Mouse (Mus musculus): ENCODE data around the gene Fam20b. TPM values are rescaled to one million over a fixed set of nuclear protein-coding genes. Genes with fewer than 3 reads are reported as not detected.

Gene Fam20b
- polyA plus RNA-seq, 1 experiment = 44.4 TPM

- peak; percentile 59 for DNase-seq (ENCODE audit: low read depth)
- no peak for TF ChIP-seq POLR2A (IDR thresholded peaks at IDR 0.05; ENCODE audit: borderline replicate concordance, extremely low read depth, insufficient read depth, insufficient read length, poor library complexity, severe bottlenecking)
- no peak for TF ChIP-seq CTCF (IDR thresholded peaks at IDR 0.05; ENCODE audit: borderline replicate concordance, extremely low read depth, insufficient read depth, insufficient read length)
These were observed 72.9 kb downstream of the Fam20b start for GRCm38 (mm10) chr1:156645971-156646370.

DNA sequence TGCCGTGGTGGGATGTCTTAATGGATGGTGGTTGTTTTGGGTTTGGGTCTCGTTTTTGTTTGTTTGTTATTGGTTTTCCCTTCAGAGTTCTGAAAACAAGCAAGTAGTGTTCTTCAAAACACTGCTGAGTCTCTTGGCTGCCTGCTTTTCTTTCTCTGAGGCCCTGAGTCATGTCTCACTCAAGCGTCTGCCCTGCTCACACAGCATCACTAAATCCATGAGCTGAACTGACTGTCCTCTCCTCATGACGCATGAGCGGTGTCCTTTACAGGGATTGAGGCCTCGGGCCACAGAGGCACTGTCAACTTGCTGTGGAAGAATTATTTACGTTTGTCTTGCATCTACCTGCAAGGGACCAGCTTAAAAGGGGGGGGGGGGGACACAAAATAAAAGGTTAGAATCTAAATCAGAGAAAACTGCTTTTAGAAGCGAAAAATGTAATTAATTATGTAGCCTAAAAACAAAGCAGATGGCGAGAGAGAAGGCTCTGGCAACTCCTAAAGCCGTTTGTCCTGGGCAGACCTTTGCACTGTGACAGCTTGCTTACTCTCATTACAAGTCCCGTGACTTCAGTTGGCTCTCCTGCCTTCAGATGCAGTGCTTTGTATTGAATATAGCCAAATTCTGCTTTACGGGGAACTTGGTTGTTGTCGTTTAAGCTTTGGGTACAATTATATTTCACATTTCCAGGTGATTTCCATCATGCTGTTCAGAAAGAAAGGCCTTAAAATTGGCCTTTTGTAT lies 73.9 kb downstream of the Fam20b start:
- TF ChIP-seq POLR2A (IDR thresholded peaks at IDR 0.05; ENCODE audit: borderline replicate concordance, extremely low read depth, insufficient read depth, insufficient read length, poor library complexity, severe bottlenecking) (no peak), CTCF (IDR thresholded peaks at IDR 0.05; ENCODE audit: borderline replicate concordance, extremely low read depth, insufficient read depth, insufficient read length) (no peak)
- DNase-seq (ENCODE audit: low read depth) = peak; percentile 63

GRCm38 (mm10) chr1:156644061-156644460 lies 74.8 kb downstream of the Fam20b start:
- no peak for TF ChIP-seq POLR2A (IDR thresholded peaks at IDR 0.05; ENCODE audit: borderline replicate concordance, extremely low read depth, insufficient read depth, insufficient read length, poor library complexity, severe bottlenecking)
- no peak for TF ChIP-seq CTCF (IDR thresholded peaks at IDR 0.05; ENCODE audit: borderline replicate concordance, extremely low read depth, insufficient read depth, insufficient read length)

DNA sequence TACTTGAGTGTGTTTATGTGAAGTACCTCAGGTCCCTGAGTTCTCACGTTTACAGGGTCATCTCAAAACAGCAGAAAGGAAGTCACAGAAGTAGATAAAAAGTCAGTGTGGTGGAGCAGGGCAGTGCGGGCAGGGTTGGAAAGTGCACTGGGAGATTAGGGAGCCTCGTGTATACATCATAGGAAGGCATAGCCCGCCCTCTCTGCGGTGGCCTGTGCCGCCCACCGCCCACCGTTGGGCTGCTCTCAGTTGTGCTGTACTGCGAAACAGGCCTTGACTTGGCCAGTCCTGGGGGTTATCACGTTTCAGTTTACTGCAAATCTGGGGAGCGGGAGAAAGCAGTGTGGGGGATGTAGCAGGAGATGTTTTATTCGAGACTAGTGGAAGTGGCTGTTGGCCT lies 76.1 kb downstream of the Fam20b start:
- TF ChIP-seq CTCF (IDR thresholded peaks at IDR 0.05; ENCODE audit: borderline replicate concordance, extremely low read depth, insufficient read depth, insufficient read length) = no peak
- no peak for TF ChIP-seq POLR2A (IDR thresholded peaks at IDR 0.05; ENCODE audit: borderline replicate concordance, extremely low read depth, insufficient read depth, insufficient read length, poor library complexity, severe bottlenecking)
- no peak for DNase-seq (ENCODE audit: low read depth)

More at GRCm38 (mm10) chr1:156644061-156644460, 74.8 kb downstream of the Fam20b start:
- peak; percentile 55 for DNase-seq (ENCODE audit: low read depth)

DNA sequence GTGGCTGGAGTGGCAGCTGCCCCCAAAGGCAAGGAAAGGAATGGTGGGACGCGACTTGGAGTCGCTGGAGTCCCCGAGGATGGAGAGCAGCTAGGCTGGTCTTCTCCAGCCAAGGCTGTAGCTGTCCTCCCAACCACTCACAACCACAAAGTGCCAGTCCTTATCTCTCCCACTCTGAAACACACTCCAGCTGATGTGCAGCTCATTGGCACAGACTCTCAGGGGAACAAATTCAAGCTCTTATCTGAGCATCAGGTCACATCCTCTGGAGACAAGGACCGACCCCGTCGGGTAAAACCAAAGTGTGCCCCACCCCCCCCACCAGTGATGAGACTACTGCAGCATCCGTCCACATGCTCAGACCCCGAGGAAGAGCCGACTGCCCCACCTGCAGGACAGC lies 77.1 kb downstream of the Fam20b start:
- DNase-seq (ENCODE audit: low read depth) = no peak
- no peak for TF ChIP-seq CTCF (IDR thresholded peaks at IDR 0.05; ENCODE audit: borderline replicate concordance, extremely low read depth, insufficient read depth, insufficient read length)
- no peak for TF ChIP-seq POLR2A (IDR thresholded peaks at IDR 0.05; ENCODE audit: borderline replicate concordance, extremely low read depth, insufficient read depth, insufficient read length, poor library complexity, severe bottlenecking)

- TF ChIP-seq CTCF (IDR thresholded peaks at IDR 0.05; ENCODE audit: borderline replicate concordance, extremely low read depth, insufficient read depth, insufficient read length) (peak; percentile 17; the same call in 1 of the 2 replicates), POLR2A (IDR thresholded peaks at IDR 0.05; ENCODE audit: borderline replicate concordance, extremely low read depth, insufficient read depth, insufficient read length, poor library complexity, severe bottlenecking) (no peak)
These were observed 78.3 kb downstream of the Fam20b start for GRCm38 (mm10) chr1:156640577-156640976.

GRCm38 (mm10) chr1:156639455-156639854 lies 79.4 kb downstream of the Fam20b start:
- no peak for TF ChIP-seq POLR2A (IDR thresholded peaks at IDR 0.05; ENCODE audit: borderline replicate concordance, extremely low read depth, insufficient read depth, insufficient read length, poor library complexity, severe bottlenecking)
- no peak for TF ChIP-seq CTCF (IDR thresholded peaks at IDR 0.05; ENCODE audit: borderline replicate concordance, extremely low read depth, insufficient read depth, insufficient read length)
- DNase-seq (ENCODE audit: low read depth) = no peak

More at GRCm38 (mm10) chr1:156640577-156640976, 78.3 kb downstream of the Fam20b start:
- DNase-seq (ENCODE audit: low read depth) = peak; percentile 53

DNA sequence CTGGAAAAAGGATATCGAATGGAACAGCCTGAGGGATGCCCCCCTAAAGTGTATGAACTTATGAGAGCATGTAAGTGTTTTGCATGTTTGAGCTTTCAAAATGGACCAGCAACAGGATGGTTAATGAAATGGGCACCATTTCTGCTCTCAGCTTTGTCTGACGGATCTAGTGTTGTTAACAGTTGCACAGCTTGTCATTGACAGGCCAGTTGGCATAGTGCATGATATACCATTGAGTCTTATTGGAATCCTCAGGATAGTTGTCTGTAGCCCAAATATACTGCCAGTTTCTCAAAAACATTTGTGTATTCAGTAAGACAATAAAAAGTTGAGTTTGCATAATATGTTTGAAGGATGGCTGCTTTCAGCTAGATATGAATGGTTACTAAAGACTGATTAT lies 83.7 kb downstream of the Fam20b start:
- peak; percentile 64 for DNase-seq (ENCODE audit: low read depth)
- TF ChIP-seq POLR2A (IDR thresholded peaks at IDR 0.05; ENCODE audit: borderline replicate concordance, extremely low read depth, insufficient read depth, insufficient read length, poor library complexity, severe bottlenecking) (no peak), CTCF (IDR thresholded peaks at IDR 0.05; ENCODE audit: borderline replicate concordance, extremely low read depth, insufficient read depth, insufficient read length) (no peak)

DNA sequence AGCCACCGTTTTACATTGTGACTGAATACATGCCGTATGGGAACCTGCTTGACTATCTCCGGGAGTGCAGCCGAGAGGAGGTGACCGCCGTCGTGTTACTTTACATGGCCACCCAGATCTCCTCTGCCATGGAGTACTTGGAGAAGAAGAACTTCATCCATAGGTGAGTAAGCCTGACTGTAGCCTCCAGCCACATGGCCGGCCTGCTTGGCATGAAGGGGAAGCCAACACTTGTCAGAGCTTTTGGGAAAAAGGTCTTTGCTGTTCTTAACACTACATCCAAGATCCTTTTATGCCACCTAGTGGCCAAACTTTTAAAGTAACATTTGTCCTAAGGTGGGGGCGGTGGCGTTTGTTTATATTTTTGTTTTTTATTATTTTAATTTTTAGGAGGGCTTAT lies 85.8 kb downstream of the Fam20b start:
- DNase-seq (ENCODE audit: low read depth) = peak; percentile 75

DNA sequence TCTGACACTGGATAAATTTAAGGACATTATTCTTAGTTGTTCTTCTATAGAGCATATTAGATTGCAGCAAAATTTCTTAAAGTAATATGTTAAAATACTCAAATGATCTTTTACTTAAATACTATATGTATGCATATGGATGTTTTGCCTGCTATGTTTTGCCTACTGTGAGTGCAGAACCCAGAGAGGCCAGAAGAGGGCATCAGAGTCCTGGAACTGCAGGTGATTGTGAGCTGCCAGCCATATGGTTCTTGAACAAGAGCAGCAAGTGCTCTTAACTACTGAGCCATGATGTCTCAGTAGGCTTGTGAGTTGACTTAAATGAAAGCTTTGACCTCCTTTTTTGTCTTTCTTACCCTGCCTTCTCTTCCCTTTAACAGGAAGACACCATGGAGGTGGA lies 87.9 kb downstream of the Fam20b start:
- peak; percentile 50; the same call in 1 of the 2 replicates for TF ChIP-seq CTCF (IDR thresholded peaks at IDR 0.05; ENCODE audit: borderline replicate concordance, extremely low read depth, insufficient read depth, insufficient read length)
- no peak for TF ChIP-seq POLR2A (IDR thresholded peaks at IDR 0.05; ENCODE audit: borderline replicate concordance, extremely low read depth, insufficient read depth, insufficient read length, poor library complexity, severe bottlenecking)
- no peak for DNase-seq (ENCODE audit: low read depth)

More for the DNA sequence above, 85.8 kb downstream of the Fam20b start:
- TF ChIP-seq CTCF (IDR thresholded peaks at IDR 0.05; ENCODE audit: borderline replicate concordance, extremely low read depth, insufficient read depth, insufficient read length) = peak; percentile 32; the same call in 1 of the 2 replicates
- no peak for TF ChIP-seq POLR2A (IDR thresholded peaks at IDR 0.05; ENCODE audit: borderline replicate concordance, extremely low read depth, insufficient read depth, insufficient read length, poor library complexity, severe bottlenecking)

GRCm38 (mm10) chr1:156629984-156630383 lies 88.9 kb downstream of the Fam20b start:
- DNase-seq (ENCODE audit: low read depth) = no peak
- no peak for TF ChIP-seq POLR2A (IDR thresholded peaks at IDR 0.05; ENCODE audit: borderline replicate concordance, extremely low read depth, insufficient read depth, insufficient read length, poor library complexity, severe bottlenecking)
- no peak for TF ChIP-seq CTCF (IDR thresholded peaks at IDR 0.05; ENCODE audit: borderline replicate concordance, extremely low read depth, insufficient read depth, insufficient read length)

Other genes with a start within 250 kb of the Fam20b start
- gene Soat1, start 244.8 kb downstream of the Fam20b start, polyA plus RNA-seq (2012; rRNA removed) = 13.0 and 13.4 TPM in 2 replicates
- 11.0 and 13.7 TPM in 2 replicates for gene Gm10031, start 195.1 kb downstream of the Fam20b start, polyA plus RNA-seq (2012; rRNA removed)
- gene Abl2, start 160.3 kb downstream of the Fam20b start, polyA plus RNA-seq (2012; rRNA removed) = 12.7 and 22.1 TPM in 2 replicates
- gene Tor3a, start 44.7 kb downstream of the Fam20b start, polyA plus RNA-seq (2012; rRNA removed) = 2.7 and 3.0 TPM in 2 replicates
- 1.6 and 1.9 TPM in 2 replicates for gene Angptl1, start 119.5 kb upstream of the Fam20b start, polyA plus RNA-seq (2012; rRNA removed)
- 36.3 and 52.1 TPM in 2 replicates for gene Ralgps2, start 220.5 kb upstream of the Fam20b start, polyA plus RNA-seq (2012; rRNA removed)